Mouse (Mus musculus) thymus, postnatal 25 days (tissue): Measurements from ENCODE around the gene Bcl2l14.
A peak's percentile ranks its signal among the peaks of the same experiment; 100 is the strongest.

Experiments
- DNase-seq: peaks from one replicate; pipeline ENCODE4 v3.0.0; 2022

Bcl2l14 gene

GRCm38 (mm10) chr6:134443925-134444324, 47.8 kb downstream of the Bcl2l14 start:
- no peak for DNase-seq

DNA sequence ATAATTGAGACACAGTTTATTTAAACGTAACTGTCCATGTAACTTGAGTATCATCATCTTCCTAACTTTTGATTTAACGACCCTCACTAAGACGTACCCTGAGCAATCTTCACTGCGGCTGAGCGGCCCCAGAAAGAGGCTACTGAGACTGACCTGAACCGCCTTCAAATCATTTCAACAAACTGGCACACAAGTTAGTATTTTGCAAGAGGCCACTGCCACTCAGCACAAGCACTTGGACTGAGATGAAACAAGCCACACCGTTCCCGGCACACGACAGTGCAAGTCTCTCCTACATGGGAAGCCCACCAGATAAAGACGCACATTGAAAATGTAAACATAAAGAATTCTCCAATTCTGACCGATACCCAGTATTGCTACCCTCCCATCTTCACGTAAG, 52.3 kb downstream of the Bcl2l14 start:
- DNase-seq = no peak

- DNase-seq = no peak
These were observed 53.8 kb downstream of the Bcl2l14 start for GRCm38 (mm10) chr6:134449958-134450357.

GRCm38 (mm10) chr6:134450661-134451119, 54.6 kb downstream of the Bcl2l14 start:
- DNase-seq = no peak

DNA sequence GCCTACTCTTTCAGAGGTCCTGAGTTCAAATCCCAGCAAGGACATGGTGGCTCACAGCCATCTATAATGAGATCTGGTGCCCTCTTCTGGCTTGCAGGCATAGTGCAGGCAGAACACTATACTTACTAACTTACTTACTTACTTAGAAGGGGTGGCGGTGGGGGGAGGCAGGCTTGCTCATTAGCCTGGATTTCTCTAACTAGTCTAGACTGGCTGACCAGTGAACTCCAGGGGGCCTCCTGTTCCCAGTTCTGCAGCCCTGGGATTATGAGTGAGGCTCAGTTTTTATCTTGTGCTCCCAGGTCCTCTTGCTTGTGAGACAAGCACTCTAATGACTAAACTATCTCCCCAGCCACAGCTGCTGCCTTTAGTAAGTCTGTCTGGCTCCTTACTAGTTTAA, 58.0 kb downstream of the Bcl2l14 start:
- peak; percentile 42 for DNase-seq

GRCm38 (mm10) chr6:134458376-134458775, 62.3 kb downstream of the Bcl2l14 start:
- no peak for DNase-seq

DNA sequence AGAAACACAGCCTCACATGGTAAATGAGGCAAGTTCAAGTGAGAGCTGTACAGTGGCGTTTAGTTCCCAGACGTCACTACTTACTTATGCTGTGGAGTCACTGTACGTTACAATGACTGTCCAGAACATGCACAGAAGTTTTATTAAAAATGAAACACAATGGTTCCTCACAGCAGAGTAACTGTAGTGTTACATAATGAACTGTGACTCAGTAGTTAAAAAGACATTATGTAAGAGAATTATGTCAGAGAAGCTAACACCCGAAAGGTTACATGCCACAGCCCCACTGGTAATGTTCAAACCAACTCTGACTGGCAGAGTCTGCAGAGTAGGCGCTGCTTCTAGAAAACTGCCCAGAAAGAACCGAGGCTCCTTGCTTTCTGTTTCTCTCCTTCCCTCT, 65.1 kb downstream of the Bcl2l14 start:
- no peak for DNase-seq

DNA sequence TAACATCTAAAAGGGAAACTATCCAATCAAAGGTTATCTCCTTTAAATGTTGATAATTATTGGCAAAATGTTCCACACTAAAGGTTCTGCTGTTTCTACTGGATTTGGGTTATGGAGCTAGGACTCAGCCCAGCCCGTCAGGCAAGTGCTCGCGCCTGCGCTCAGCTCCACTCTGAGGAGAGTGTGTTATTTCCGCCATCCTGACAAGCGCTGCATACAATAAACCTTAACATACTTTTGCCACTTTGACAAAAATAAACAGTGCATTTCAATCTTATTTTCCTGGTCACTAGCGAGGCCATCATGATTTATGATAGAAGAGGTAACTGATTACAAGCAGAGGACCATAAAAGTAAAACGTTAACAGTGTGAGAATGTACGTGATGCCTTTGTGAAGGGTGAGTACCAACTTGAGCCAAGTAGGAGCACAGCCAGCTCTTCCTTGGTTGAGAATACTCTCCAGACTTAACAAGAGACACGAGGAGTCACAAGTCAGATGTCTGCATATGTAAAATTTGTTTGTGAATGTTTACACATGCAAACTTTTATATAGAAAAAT, 70.6 kb downstream of the Bcl2l14 start:
- DNase-seq = no peak

DNA sequence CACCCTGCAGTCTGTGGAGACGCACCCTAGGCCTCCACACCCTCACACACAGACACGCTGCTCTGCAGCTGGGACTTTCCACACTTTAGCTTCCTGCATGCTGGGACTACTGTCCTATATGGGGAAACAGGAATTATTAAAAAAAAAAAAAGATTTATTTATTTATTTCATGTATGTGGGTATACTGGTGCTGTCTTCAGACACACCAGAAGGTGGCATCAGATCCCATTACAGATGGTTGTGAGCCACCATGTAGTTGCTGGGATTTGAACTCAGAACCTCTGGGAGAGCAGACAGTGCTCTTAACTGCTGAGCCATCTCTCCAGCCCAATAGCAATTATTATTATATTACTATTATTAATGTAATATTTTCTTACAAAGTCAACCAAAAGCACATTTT, 73.2 kb downstream of the Bcl2l14 start:
- DNase-seq = no peak

- no peak for DNase-seq
These were observed 74.7 kb downstream of the Bcl2l14 start for GRCm38 (mm10) chr6:134470857-134471256.

GRCm38 (mm10) chr6:134473143-134473561, 77.0 kb downstream of the Bcl2l14 start:
- no peak for DNase-seq

GRCm38 (mm10) chr6:134479481-134479880, 83.4 kb downstream of the Bcl2l14 start:
- DNase-seq = no peak

GRCm38 (mm10) chr6:134486318-134486717, 90.2 kb downstream of the Bcl2l14 start:
- no peak for DNase-seq
